Mouse (Mus musculus) T-helper 1 cell (primary cell): ENCODE data around the gene C130026I21Rik.
"Not testable (repeated sequence)": the region's sequence is repeated elsewhere in the genome, so short reads cannot be mapped to it uniquely, and the experiment has no call there.

Experiments
- in situ Hi-C: fragments of 300-600 bp; cut with MboI, MseI; formaldehyde crosslinking; loops from one replicate; pipeline ENCODE4 v1.15.1; 2025; ENCODE audit warnings: high pct_unique_total_duplicates

The C130026I21Rik gene

GRCm38 (mm10) chr1:85270466-85270865 lies at the start of gene C130026I21Rik:
TSS of gene C130026I21Rik (minus strand) at chr1:85270566.
- in situ Hi-C loops = loop anchor here (5.0 kb wide), 1 partner anchor 327 kb away; the partner anchor contains the start of gene Sp110

GRCm38 (mm10) chr1:85287063-85287462 lies 16.7 kb upstream of the C130026I21Rik start:
- in situ Hi-C loops = not testable (repeated sequence)

- in situ Hi-C loops = not testable (repeated sequence)
These were observed 6.1 kb upstream of the C130026I21Rik start for GRCm38 (mm10) chr1:85276421-85276820.

- in situ Hi-C loops = loop anchor here (10.0 kb wide), 1 partner anchor 356 kb away; no protein-coding TSS in a partner anchor
These were observed 11.7 kb downstream of the C130026I21Rik start for GRCm38 (mm10) chr1:85258634-85259033.

GRCm38 (mm10) chr1:85255217-85255616 lies 15.1 kb downstream of the C130026I21Rik start:
- in situ Hi-C loops = loop anchor here (10.0 kb wide), 1 partner anchor 360 kb away; no protein-coding TSS in a partner anchor

- in situ Hi-C loops = loop anchor here (10.0 kb wide), 1 partner anchor 364 kb away; no protein-coding TSS in a partner anchor
These were observed 19.2 kb downstream of the C130026I21Rik start for GRCm38 (mm10) chr1:85251211-85251610.

- in situ Hi-C loops = loop anchor here (10.0 kb wide), 1 partner anchor 206 kb away; no protein-coding TSS in a partner anchor
These were observed 21.4 kb downstream of the C130026I21Rik start for GRCm38 (mm10) chr1:85248985-85249384.

GRCm38 (mm10) chr1:85246776-85247460 lies 23.4 kb downstream of the C130026I21Rik start:
- in situ Hi-C loops = loop anchor here (10.0 kb wide), 1 partner anchor 208 kb away; no protein-coding TSS in a partner anchor

- in situ Hi-C loops = loop anchor here (10.0 kb wide), 1 partner anchor 209 kb away; no protein-coding TSS in a partner anchor
These were observed 24.1 kb downstream of the C130026I21Rik start for GRCm38 (mm10) chr1:85246266-85246665.

GRCm38 (mm10) chr1:85244941-85245340 lies 25.4 kb downstream of the C130026I21Rik start:
- in situ Hi-C loops = loop anchor here (5.0 to 10.0 kb wide), 2 partner anchors 210 to 263 kb away; no protein-coding TSS in a partner anchor

- in situ Hi-C loops = loop anchor here (5.0 to 10.0 kb wide), 2 partner anchors 212 to 261 kb away; no protein-coding TSS in a partner anchor
These were observed 27.3 kb downstream of the C130026I21Rik start for GRCm38 (mm10) chr1:85243023-85243422.

- in situ Hi-C loops = loop anchor here (5.0 kb wide), 1 partner anchor 232 kb away; no protein-coding TSS in a partner anchor
These were observed 31.2 kb downstream of the C130026I21Rik start for GRCm38 (mm10) chr1:85239018-85239775.

- in situ Hi-C loops = loop anchor here (5.0 kb wide), 1 partner anchor 341 kb away; no protein-coding TSS in a partner anchor
These were observed 63.8 kb downstream of the C130026I21Rik start for GRCm38 (mm10) chr1:85206531-85206930.

GRCm38 (mm10) chr1:85199523-85199922 lies 70.8 kb downstream of the C130026I21Rik start:
- in situ Hi-C loops = not testable (repeated sequence)

- in situ Hi-C loops = not testable (repeated sequence)
These were observed 71.6 kb downstream of the C130026I21Rik start for GRCm38 (mm10) chr1:85198647-85199350.

GRCm38 (mm10) chr1:85196732-85197131 lies 73.6 kb downstream of the C130026I21Rik start:
- in situ Hi-C loops = not testable (repeated sequence)

- in situ Hi-C loops = not testable (repeated sequence)
These were observed 76.6 kb downstream of the C130026I21Rik start for GRCm38 (mm10) chr1:85193761-85194160.

GRCm38 (mm10) chr1:85181981-85182380 lies 88.4 kb downstream of the C130026I21Rik start:
- in situ Hi-C loops = not testable (repeated sequence)

- in situ Hi-C loops = not testable (repeated sequence)
These were observed 91.4 kb downstream of the C130026I21Rik start for GRCm38 (mm10) chr1:85178971-85179370.

GRCm38 (mm10) chr1:85162841-85163240 lies 107.5 kb downstream of the C130026I21Rik start:
- in situ Hi-C loops = not testable (repeated sequence)

- in situ Hi-C loops = not testable (repeated sequence)
These were observed 115.2 kb downstream of the C130026I21Rik start for GRCm38 (mm10) chr1:85155151-85155550.
